Mouse (Mus musculus): Measurements from ENCODE around the gene Cdc42ep1.

- TF ChIP-seq CTCF (IDR thresholded peaks at IDR 0.05; ENCODE audit: extremely low read depth, insufficient read depth, insufficient read length, insufficient replicate concordance) = no peak
- TF ChIP-seq POLR2A (IDR thresholded peaks at IDR 0.05; ENCODE audit: low read depth, low read length) = no peak
Measured at GRCm38 (mm10) chr15:78874989-78875388, 32.6 kb downstream of the Cdc42ep1 start.
